Mouse (Mus musculus): ENCODE data around the gene Ciita. TPM values are rescaled to one million over a fixed set of nuclear protein-coding genes. Genes with fewer than 3 reads are reported as not detected.

Ciita gene
- polyA plus RNA-seq, 1 experiment from 2014 or later = 0.83 TPM

GRCm38 (mm10) chr16:10544995-10545622, 65.2 kb downstream of the Ciita start, which contains the start of gene Clec16a:
TSS of gene Clec16a (plus strand) at chr16:10545339.
- peaks cover 45% of the 10 kb centered on the region for H3K4me1 ChIP-seq (replicated peaks)
- peak within 1 kb of the TSS; percentile 85 for H3K4me3 ChIP-seq
- H3K9ac ChIP-seq = peak within 1 kb of the TSS; percentile 83
- H3K4me2 ChIP-seq = peak within 1 kb of the TSS; percentile 73
- ATAC-seq (ENCODE audit: low FRiP score) = peak; percentile 90
- no peaks in the 10 kb centered on the region for H3K36me3 ChIP-seq
- no peaks in the 10 kb centered on the region for H3K9me3 ChIP-seq
- under 1% methylated on average over 58 of the region's 58 CpGs for WGBS
- no peaks in the 10 kb centered on the region for H3K27me3 ChIP-seq
- peak within 1 kb of the TSS; percentile 67; the same call in 1 of the 2 replicates for H3K27ac ChIP-seq

- H3K36me3 ChIP-seq = no peaks in the 10 kb centered on the region
- peak overlapping the region; percentile 73 for H3K4me2 ChIP-seq
- no peaks in the 10 kb centered on the region for H3K27me3 ChIP-seq
- peaks cover 32% of the 10 kb centered on the region for H3K4me1 ChIP-seq (replicated peaks)
- H3K9ac ChIP-seq = peak overlapping the region; percentile 83; the same call in 1 of the 2 replicates
- ATAC-seq (ENCODE audit: low FRiP score) = no peak
- no peaks in the 10 kb centered on the region for H3K9me3 ChIP-seq
- H3K4me3 ChIP-seq = no peak overlapping the region; the same call in 1 of the 2 replicates
- H3K27ac ChIP-seq = no peak overlapping the region
- 71% methylated on average over 3 of the region's 3 CpGs for WGBS
These were observed 67.0 kb downstream of the Ciita start for GRCm38 (mm10) chr16:10546865-10547264.

GRCm38 (mm10) chr16:10548938-10549337, 69.1 kb downstream of the Ciita start:
- H3K9ac ChIP-seq = no peak overlapping the region
- H3K27ac ChIP-seq = no peak overlapping the region

GRCm38 (mm10) chr16:10549600-10549999, 69.7 kb downstream of the Ciita start:
- Histone ChIP-seq H3K9ac (no peak overlapping the region), H3K27ac (no peak overlapping the region), H3K9me3 (no peaks in the 10 kb centered on the region), H3K36me3 (no peaks in the 10 kb centered on the region), H3K4me3 (no peak overlapping the region), H3K4me1 (replicated peaks) (peaks cover 28% of the 10 kb centered on the region), H3K27me3 (no peaks in the 10 kb centered on the region), H3K4me2 (no peak overlapping the region)
- no peak for ATAC-seq (ENCODE audit: low FRiP score)
- 91% methylated on average over 2 of the region's 2 CpGs for WGBS

More at GRCm38 (mm10) chr16:10548938-10549337, 69.1 kb downstream of the Ciita start:
- no peak overlapping the region for H3K4me3 ChIP-seq
- 66% methylated on average over 3 of the region's 3 CpGs for WGBS
- no peaks in the 10 kb centered on the region for H3K36me3 ChIP-seq
- H3K4me1 ChIP-seq (replicated peaks) = peaks cover 28% of the 10 kb centered on the region
- no peak overlapping the region for H3K4me2 ChIP-seq
- no peaks in the 10 kb centered on the region for H3K9me3 ChIP-seq
- H3K27me3 ChIP-seq = no peaks in the 10 kb centered on the region
- ATAC-seq (ENCODE audit: low FRiP score) = no peak

- no peaks in the 10 kb centered on the region for H3K9me3 ChIP-seq
- H3K9ac ChIP-seq = no peak overlapping the region
- peaks cover 4% of the 10 kb centered on the region; the same call in 1 of the 2 replicates for H3K36me3 ChIP-seq
- H3K27me3 ChIP-seq = no peaks in the 10 kb centered on the region
- H3K4me1 ChIP-seq (replicated peaks) = peaks cover 17% of the 10 kb centered on the region
- ATAC-seq (ENCODE audit: low FRiP score) = no peak
- H3K4me2 ChIP-seq = no peak overlapping the region
- H3K4me3 ChIP-seq = no peak overlapping the region
- WGBS = 90% methylated on average over 4 of the region's 4 CpGs
- no peak overlapping the region for H3K27ac ChIP-seq
These were observed 71.7 kb downstream of the Ciita start for GRCm38 (mm10) chr16:10551592-10551991.

- Histone ChIP-seq H3K27ac (no peak overlapping the region), H3K27me3 (no peaks in the 10 kb centered on the region), H3K4me3 (no peak overlapping the region), H3K9me3 (no peaks in the 10 kb centered on the region), H3K4me1 (replicated peaks) (peaks cover 5% of the 10 kb centered on the region), H3K9ac (no peak overlapping the region), H3K4me2 (no peak overlapping the region), H3K36me3 (peaks cover 4% of the 10 kb centered on the region; the same call in 1 of the 2 replicates)
- no peak for ATAC-seq (ENCODE audit: low FRiP score)
- 93% methylated on average over 2 of the region's 2 CpGs for WGBS
These were observed 74.0 kb downstream of the Ciita start for GRCm38 (mm10) chr16:10553858-10554257.

- no peak overlapping the region for H3K4me2 ChIP-seq
- no peaks in the 10 kb centered on the region for H3K4me1 ChIP-seq (replicated peaks)
- no peaks in the 10 kb centered on the region for H3K9me3 ChIP-seq
- no peak for ATAC-seq (ENCODE audit: low FRiP score)
- H3K9ac ChIP-seq = no peak overlapping the region
- H3K27ac ChIP-seq = no peak overlapping the region
- H3K4me3 ChIP-seq = no peak overlapping the region
- H3K36me3 ChIP-seq = peaks cover 49% of the 10 kb centered on the region
- 94% methylated on average over 8 of the region's 8 CpGs for WGBS
- no peaks in the 10 kb centered on the region for H3K27me3 ChIP-seq
These were observed 80.1 kb downstream of the Ciita start for GRCm38 (mm10) chr16:10559991-10560390.

- no peaks in the 10 kb centered on the region for H3K9me3 ChIP-seq
- H3K27me3 ChIP-seq = no peaks in the 10 kb centered on the region
- no peak overlapping the region for H3K27ac ChIP-seq
- peaks cover 73% of the 10 kb centered on the region for H3K36me3 ChIP-seq
- no peak overlapping the region for H3K4me3 ChIP-seq
- peaks cover 5% of the 10 kb centered on the region; the same call in 1 of the 2 replicates for H3K4me1 ChIP-seq (replicated peaks)
- no peak overlapping the region for H3K4me2 ChIP-seq
- ATAC-seq (ENCODE audit: low FRiP score) = peak; percentile 57; the same call in 1 of the 2 replicates
- no peak overlapping the region for H3K9ac ChIP-seq
- 50% methylated on average over 4 of the region's 4 CpGs for WGBS
These were observed 85.5 kb downstream of the Ciita start for GRCm38 (mm10) chr16:10565278-10565885.

GRCm38 (mm10) chr16:10567153-10567552, 87.3 kb downstream of the Ciita start:
- WGBS = 96% methylated on average over 4 of the region's 4 CpGs
- peaks cover 74% of the 10 kb centered on the region for H3K36me3 ChIP-seq

GRCm38 (mm10) chr16:10569809-10570395, 90.0 kb downstream of the Ciita start:
- WGBS = 88% methylated on average over 5 of the region's 5 CpGs
- H3K36me3 ChIP-seq = peaks cover 78% of the 10 kb centered on the region

More at GRCm38 (mm10) chr16:10567153-10567552, 87.3 kb downstream of the Ciita start:
- H3K27me3 ChIP-seq = no peaks in the 10 kb centered on the region
- no peak overlapping the region for H3K4me3 ChIP-seq
- no peak for ATAC-seq (ENCODE audit: low FRiP score)
- H3K4me1 ChIP-seq (replicated peaks) = peaks cover 5% of the 10 kb centered on the region; the same call in 1 of the 2 replicates
- H3K27ac ChIP-seq = no peak overlapping the region
- H3K9ac ChIP-seq = no peak overlapping the region
- no peaks in the 10 kb centered on the region for H3K9me3 ChIP-seq
- H3K4me2 ChIP-seq = no peak overlapping the region

GRCm38 (mm10) chr16:10570708-10571107, 90.8 kb downstream of the Ciita start:
- Histone ChIP-seq H3K9me3 (no peaks in the 10 kb centered on the region), H3K27me3 (no peaks in the 10 kb centered on the region), H3K4me3 (no peak overlapping the region), H3K4me1 (replicated peaks) (peaks cover 4% of the 10 kb centered on the region; the same call in 1 of the 2 replicates), H3K36me3 (peaks cover 83% of the 10 kb centered on the region), H3K4me2 (no peak overlapping the region), H3K9ac (no peak overlapping the region), H3K27ac (no peak overlapping the region)
- 81% methylated on average over 1 of the region's 1 CpGs for WGBS
- no peak for ATAC-seq (ENCODE audit: low FRiP score)

More at GRCm38 (mm10) chr16:10569809-10570395, 90.0 kb downstream of the Ciita start:
- H3K9me3 ChIP-seq = no peaks in the 10 kb centered on the region
- H3K4me1 ChIP-seq (replicated peaks) = peaks cover 5% of the 10 kb centered on the region; the same call in 1 of the 2 replicates
- H3K27me3 ChIP-seq = no peaks in the 10 kb centered on the region
- no peak overlapping the region for H3K27ac ChIP-seq
- H3K4me3 ChIP-seq = no peak overlapping the region
- no peak overlapping the region for H3K4me2 ChIP-seq
- H3K9ac ChIP-seq = no peak overlapping the region
- no peak for ATAC-seq (ENCODE audit: low FRiP score)

GRCm38 (mm10) chr16:10571820-10572219, 92.0 kb downstream of the Ciita start:
- Histone ChIP-seq H3K4me3 (no peak overlapping the region), H3K9ac (no peak overlapping the region), H3K27me3 (no peaks in the 10 kb centered on the region), H3K27ac (no peak overlapping the region), H3K9me3 (no peaks in the 10 kb centered on the region), H3K36me3 (peaks cover 87% of the 10 kb centered on the region), H3K4me1 (replicated peaks) (no peaks in the 10 kb centered on the region), H3K4me2 (no peak overlapping the region)
- ATAC-seq (ENCODE audit: low FRiP score) = no peak
- 53% methylated on average over 2 of the region's 2 CpGs for WGBS

Measured in hindbrain, embryonic 13.5 days (tissue).